Mouse (Mus musculus) erythroblast, adult 5-6 weeks (primary cell): ENCODE results near the gene Secisbp2. TPM values are rescaled to one million over a fixed set of nuclear protein-coding genes. Genes with fewer than 3 reads are reported as not detected.
"Not testable (repeated sequence)": the region's sequence is repeated elsewhere in the genome, so short reads cannot be mapped to it uniquely, and the experiment has no call there.

Experiments
- ATAC-seq: replicated peaks from 2 replicates; pipeline ENCODE4 v1.8.0; 2016; ENCODE audit warnings: moderate number of reproducible peaks, mild to moderate bottlenecking, moderate TSS enrichment, inconsistent platforms; ENCODE audit not compliant: poor library complexity, low FRiP score, severe bottlenecking
- total RNA-seq, 2 experiments: library from RNA; stranded (forward) in 1 of 2; stranded (reverse) in 1 of 2; fragments of 150-400 nt in 1 of 2; fragments of 200-764, 138-1000 nt in 1 of 2; gene quantifications; 2 replicates each; pipeline versions ENCODE4 v1.2.3 to v1.2.4; 2015 to 2017; ENCODE audit warnings: low replicate concordance in 2 of 2

The Secisbp2 gene
- total RNA-seq, 2 experiments from 2014 or later: 1.3 to 6.4 TPM

DNA sequence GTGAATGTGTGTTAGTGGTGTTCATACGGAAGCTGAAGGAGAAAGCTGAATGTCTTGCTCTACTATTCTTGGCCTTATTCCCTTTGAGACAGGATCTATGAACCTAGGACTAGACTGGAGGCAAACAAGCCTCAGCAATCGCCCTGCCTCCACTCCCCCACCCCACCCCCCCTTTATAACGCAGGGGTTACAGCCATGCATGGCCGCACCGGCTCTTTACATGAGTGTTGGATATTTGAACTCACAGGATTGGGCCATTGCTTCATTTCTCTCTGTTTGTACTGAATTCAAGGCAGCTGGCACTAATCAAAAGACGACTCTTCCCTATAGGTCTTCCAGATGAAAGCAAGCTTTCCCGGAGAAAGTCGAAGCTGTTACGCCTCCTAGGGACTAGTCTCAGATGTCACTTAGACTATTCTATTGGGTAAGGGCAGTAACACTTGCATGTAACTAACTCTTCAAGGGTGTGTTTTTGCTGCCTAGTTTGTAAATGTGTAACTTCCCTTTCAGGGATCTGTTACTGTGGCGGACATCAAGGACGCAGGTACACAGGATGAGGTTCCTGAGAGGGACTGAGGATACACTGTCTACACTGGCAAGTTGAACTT is 9.2 kb upstream of the Secisbp2 start:
- ATAC-seq: no peak

DNA sequence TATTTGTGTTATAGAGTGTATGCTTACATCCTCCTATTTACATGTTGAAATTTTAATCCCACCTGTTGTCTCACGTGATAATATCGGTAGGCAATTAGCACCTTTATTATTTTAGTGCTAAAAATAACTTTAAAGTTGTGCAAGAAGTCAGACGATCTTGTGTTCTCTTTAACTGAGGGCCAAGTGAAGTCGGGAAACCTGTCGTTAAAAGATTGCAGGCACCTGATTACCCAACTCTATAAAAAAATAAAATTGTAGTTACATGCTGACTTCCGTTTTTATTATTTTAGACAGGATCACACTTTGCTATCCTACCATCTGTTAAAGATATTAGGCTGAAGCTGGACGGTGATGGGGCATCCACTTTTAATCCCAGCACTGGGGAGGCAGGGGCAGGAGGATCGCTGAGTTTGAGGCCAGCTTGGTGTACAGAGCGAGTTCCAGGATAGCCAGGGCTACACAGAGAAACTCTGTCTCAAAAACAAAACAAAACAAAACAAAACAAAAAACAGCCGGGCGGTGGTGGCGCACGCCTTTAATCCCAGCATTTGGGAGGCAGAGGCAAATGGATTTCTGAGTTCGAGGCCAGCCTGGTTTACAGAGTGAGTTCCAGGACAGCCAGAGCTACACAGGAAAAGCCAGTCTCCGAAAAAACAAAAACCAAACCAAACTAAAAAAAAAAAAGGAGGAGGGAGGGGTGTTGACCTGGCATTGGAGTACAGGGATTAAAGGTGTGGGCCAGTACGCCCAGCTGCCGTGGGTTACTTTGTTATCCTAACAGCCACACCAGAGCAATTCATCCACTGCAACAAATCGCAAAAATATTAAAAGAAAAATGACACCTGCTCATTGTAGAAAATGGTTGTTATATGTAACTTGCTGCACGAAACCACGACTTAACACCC is 7.3 kb upstream of the Secisbp2 start:
- ATAC-seq: peak; percentile 18; the same call in 1 of the 2 replicates

- peak; percentile 93 for ATAC-seq
Observed at GRCm38 (mm10) chr13:51644829-51645789, 6.4 kb upstream of the Secisbp2 start, which contains the start of gene Cks2. Cks2 (plus strand) TSS chr13:51645232.

DNA sequence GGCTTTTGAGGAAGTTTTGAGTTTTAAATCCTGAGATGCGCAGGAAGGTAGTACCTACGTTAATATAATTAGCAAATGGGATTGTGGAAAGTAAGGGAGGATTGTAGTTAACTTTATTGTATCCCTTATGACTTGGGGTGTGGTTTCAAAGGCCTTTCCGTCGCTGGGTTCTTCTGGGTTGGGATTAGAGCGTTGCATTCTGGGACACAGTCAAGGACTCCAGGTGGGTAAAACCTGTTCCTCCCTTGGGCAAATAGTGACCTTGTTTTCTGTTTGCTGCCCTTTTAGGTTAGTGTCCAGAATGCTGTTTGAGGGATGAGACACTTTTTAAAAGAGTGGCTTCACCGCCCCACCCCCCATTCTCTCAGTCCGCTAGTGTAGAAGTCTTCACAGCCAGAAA is 5.6 kb upstream of the Secisbp2 start:
- peak; percentile 61 for ATAC-seq

- no peak for ATAC-seq
Observed at GRCm38 (mm10) chr13:51646362-51647027, 5.0 kb upstream of the Secisbp2 start.

- no peak for ATAC-seq
Observed at GRCm38 (mm10) chr13:51647770-51648169, 3.7 kb upstream of the Secisbp2 start.

DNA sequence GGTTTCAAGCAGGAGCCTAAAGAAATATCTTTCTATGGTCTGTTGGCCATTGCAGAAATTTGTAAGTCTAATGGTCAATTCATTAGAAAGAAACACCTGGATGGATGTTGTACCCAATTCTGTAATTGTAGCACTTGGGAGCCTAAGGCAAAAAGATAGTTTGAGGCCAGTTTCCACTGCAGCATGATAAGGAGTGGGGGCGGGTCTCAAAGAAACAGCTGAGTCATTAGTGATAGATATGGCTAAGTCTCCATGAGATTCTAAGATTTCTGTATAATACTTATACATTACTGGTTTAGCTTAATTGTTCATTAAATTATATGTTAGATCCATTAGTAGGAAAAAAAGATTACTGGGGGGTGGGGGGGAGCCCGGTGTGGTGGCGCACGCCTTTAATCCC is 3.3 kb upstream of the Secisbp2 start:
- no peak for ATAC-seq

GRCm38 (mm10) chr13:51649740-51650139 is 1.8 kb upstream of the Secisbp2 start:
- ATAC-seq: no peak

DNA sequence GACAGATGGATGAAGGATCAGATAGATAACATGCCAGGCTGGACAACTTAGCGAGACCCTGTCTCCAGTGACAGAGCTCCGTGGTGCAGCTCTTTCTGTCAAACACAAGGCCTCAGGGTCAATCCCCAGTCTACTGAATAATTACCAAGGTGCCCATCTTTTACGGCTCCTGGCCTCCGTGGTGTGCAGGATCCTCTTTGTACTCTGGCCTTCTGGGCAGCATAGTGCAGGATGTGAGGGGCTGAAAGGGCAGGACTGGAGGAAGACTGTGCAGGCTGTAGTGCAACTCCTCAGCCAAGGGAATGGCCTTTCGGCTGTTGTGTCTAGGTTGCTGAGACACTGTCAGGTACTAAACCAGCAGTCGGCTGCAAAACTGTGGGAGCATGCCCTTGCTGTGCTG is 1.7 kb downstream of the Secisbp2 start:
- ATAC-seq: no peak

- ATAC-seq: no peak
Observed at GRCm38 (mm10) chr13:51653961-51654360, 2.5 kb downstream of the Secisbp2 start.

DNA sequence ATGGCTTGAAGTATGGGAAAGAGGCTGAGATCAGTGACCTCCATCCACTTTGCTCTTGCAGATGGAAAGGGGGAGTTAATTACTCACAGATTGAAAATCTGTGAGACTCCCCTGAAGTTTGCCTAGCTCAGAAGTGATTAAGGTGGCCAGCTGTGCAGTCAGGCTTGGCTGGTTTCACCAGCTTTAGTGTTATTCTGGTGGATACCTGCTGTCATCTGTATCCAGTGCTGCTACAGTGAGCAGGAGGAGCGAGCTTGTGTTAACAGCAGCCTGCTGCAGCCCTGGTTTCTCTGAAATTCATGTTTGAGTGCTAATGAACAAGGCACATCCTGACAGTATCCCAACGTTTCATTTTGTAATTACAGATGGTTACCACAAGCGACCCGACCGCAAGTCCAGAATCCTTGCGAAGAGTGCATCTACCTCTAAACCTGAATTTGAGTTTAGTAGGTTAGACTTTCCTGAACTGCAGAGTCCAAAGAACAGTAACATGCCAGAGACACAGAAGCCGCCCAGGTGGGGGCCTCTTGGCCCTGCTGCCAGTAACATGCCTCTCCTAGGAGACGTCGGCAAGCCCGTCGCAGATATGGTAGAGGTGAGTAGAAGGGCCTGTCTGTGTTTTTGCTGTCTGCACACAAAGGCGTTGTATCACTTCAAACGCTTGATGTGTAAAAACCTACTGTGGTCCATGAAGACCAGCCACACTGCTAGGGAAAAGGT is 5.2 kb downstream of the Secisbp2 start:
- ATAC-seq: no peak

DNA sequence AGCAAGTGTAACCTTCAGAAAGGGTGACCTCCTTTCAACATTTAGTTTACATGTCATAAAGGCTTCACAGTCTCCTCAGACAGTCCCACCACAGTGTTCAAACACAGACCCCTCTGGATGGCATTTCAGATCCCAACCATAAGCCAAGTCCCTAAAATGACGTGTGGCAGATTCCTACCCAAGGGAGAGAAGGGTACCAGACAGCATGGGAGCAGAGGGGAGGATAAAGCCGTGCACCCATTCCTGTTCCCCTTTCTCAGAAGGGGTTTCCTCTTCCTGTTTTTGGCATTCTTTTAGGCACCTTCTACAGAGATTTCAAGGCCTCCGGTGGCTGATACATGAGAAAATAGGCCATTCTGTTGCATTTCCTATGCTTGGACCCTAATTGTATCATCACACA is 6.6 kb downstream of the Secisbp2 start:
- no peak for ATAC-seq

DNA sequence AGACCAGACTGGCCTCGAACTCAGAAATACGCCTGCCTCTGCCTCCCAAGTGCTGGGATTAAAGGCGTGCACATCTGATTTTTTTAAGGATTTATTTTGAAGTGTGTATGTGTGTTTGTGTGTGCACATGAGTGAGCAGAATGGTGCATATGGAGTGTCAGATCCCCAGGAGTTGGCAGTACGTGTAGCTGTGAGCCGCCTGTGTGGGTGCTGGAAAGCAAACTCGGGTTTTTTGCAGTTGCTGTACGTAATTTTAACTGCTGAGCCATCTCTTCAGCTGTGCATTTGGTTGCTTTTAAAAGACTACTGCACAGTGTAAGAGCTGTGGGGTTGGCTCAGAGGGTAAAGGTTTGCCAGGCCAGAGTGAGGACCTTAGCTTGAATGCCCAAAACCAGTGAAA is 8.1 kb downstream of the Secisbp2 start:
- ATAC-seq: no peak

DNA sequence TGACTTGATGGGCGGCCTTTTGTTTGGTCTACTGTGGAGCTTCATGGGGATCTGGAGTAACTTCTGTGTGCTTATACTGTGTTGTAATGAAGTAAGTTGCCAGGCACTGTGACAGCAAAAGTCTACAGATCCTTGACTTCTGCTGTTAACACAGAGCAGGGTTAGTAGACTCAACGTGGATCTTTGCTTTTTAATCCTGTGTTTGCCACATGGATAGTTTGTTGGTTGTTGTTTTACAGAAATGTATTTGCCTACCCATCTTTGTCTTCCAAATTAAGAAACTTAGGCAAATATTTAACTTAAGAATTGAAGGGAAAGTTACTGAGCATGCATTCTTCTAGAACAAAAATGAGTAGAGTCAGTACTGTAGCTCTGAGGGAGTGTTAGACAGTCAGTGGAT is 12.1 kb downstream of the Secisbp2 start:
- no peak for ATAC-seq

GRCm38 (mm10) chr13:51668195-51668594 is 16.7 kb downstream of the Secisbp2 start:
- ATAC-seq: not testable (repeated sequence)

DNA sequence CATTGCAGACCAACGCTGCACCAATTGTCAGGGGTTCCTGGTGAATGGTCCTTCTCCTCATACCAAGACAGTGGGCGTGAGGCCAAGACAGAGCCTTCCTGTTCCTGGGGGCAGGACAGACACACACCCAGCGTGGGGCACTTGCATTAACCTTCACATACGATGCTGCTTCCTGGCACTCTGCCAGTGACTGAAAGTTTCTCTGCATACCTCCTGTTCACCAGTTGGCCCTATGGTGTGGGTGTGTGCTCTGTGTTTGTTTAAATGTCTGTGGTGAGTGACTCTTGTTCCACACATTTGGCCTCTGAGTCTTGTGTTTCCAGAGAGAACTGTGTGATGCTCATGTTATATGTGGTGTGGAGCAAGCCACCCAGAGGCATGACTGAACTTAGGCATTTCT is 25.1 kb downstream of the Secisbp2 start:
- ATAC-seq: no peak

- ATAC-seq: no peak
Observed at GRCm38 (mm10) chr13:51677041-51677440, 25.5 kb downstream of the Secisbp2 start.

DNA sequence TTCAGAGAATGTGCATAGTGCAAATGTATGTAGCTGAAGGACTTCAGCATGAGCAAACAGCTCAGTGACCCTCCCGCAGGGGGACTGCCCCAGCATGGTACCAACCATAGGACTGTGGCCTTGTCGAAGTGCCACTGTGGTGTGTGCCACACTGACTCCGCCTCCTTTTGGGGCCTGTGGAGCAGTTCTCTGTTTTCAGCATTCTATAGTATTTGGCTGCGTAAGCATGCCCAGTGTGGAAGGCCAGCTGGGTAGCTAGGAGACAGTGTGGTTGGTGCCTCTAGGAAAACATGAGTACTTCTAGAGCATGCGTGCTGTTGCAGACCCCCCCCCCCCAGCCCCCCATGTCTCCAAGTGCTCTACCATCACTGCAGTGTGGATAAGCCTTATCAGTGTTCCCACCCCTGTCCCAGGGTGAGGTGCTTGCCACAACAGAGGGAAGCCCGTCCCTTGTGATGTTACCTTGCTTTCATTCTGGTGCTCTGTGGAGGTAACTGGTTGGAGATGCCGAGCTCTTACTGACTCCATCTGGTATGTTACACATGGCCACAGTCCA is 26.2 kb downstream of the Secisbp2 start:
- 0 out of 2 replicates have a peak, but pooled peaks have one; percentile 26 for ATAC-seq

DNA sequence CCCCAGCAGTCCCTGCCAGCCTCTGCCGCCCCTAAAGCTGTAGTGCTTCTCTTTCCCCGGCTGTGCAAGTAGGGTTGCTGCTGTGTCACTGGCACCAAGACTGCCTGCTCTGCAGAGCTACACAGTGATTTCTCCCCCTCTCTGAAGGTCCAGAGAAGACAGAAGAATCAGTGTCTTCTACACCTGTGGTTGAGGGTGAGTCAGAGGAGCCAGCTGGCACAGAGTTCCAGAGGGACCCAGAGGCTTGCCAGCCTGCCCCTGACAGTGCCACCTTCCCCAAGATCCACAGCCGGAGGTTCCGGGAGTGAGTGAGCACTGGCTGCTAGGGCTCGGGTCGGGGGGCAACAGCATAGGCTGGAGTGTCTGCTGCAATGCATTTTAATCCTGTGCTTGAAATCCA is 27.2 kb downstream of the Secisbp2 start:
- ATAC-seq: no peak
